9 mouse cellular contexts compared by ENCODE assay signal in genomic region chr17:15824337-15824736, GRCm38 (mm10). TPM values are rescaled to one million over a fixed set of nuclear protein-coding genes. Genes with fewer than 3 reads are reported as not detected.
DNase-seq lines count a peak whose midpoint lies in the region; ATAC-seq lines count a peak whose summit lies in the region.
"Had no signal": no experiment of that assay in that cellular context is flagged by ENCODE, and none has a peak within 500 bp of the region (broad histone marks: within the 10 kb centered on the region; RNA-seq: fewer than 3 reads in every experiment).

No protein-coding gene starts in this region.

- H3K9me3 ChIP-seq in liver, embryonic 11.5 days (ENCODE audit: control insufficient read depth, low read length): no peaks in the 10 kb centered on the region
- H3K9me3 ChIP-seq in forebrain, embryonic 10.5 days: no peaks in the 10 kb centered on the region; the same call in 1 of the 2 replicates
- no peaks in the 10 kb centered on the region for H3K9me3 ChIP-seq in limb, embryonic 13.5 days
- H3K9me3 ChIP-seq in stomach, embryonic 14.5 days (ENCODE audit: control insufficient read depth, low read depth, low read length): no peaks in the 10 kb centered on the region

- DNase-seq in liver, embryonic 11.5 days (ENCODE audit: low spot score): no peak
- no peak for DNase-seq in liver
- DNase-seq in forebrain, embryonic 10.5 days (ENCODE audit: extremely low spot score, low spot score): no peak
- no peak for DNase-seq in gastrocnemius, postnatal 25 days
- no peak for DNase-seq in left cerebral cortex, postnatal 25 days (ENCODE audit: low spot score in 2 of 2)
- no peak for DNase-seq in adrenal gland, postnatal 4 days (ENCODE audit: low spot score in 2 of 2)
- DNase-seq: kidney, adult 11 months had no signal

- intact Hi-C loops in left cerebral cortex, postnatal 25 days (cut with DNase I): no loop called here

- no peak overlapping the region for H3K9ac ChIP-seq in liver, embryonic 11.5 days (ENCODE audit: low read depth, low read length)
- peak overlapping the region; percentile 96 for H3K9ac ChIP-seq in limb, embryonic 13.5 days
- H3K9ac ChIP-seq in stomach, embryonic 14.5 days (replicated peaks; ENCODE audit: low read depth, low read length): peak overlapping the region; percentile 96

- no peaks in the 10 kb centered on the region for H3K4me1 ChIP-seq in liver, embryonic 11.5 days (replicated peaks; ENCODE audit: control insufficient read depth, insufficient read depth, low read length)
- peaks cover 51% of the 10 kb centered on the region for H3K4me1 ChIP-seq in forebrain, embryonic 10.5 days
- H3K4me1 ChIP-seq in limb, embryonic 13.5 days: peaks cover 54% of the 10 kb centered on the region
- H3K4me1 ChIP-seq in stomach, embryonic 14.5 days (ENCODE audit: control insufficient read depth, insufficient read depth, low read length): peaks cover 27% of the 10 kb centered on the region; the same call in 1 of the 2 replicates

- no peak for ATAC-seq in liver, embryonic 11.5 days (replicated peaks; ENCODE audit: low FRiP score)
- no peak for ATAC-seq in limb, embryonic 13.5 days (ENCODE audit: low FRiP score, low read depth)
- ATAC-seq in stomach, embryonic 14.5 days (ENCODE audit: insufficient number of reproducible peaks, insufficient read depth, low FRiP score, low read depth): no peak

- peaks cover 48% of the 10 kb centered on the region for H3K27me3 ChIP-seq in liver, embryonic 11.5 days (replicated peaks; ENCODE audit: control insufficient read depth, insufficient read depth, low read length)
- H3K27me3 ChIP-seq in forebrain, embryonic 10.5 days (ENCODE audit: poor library complexity, severe bottlenecking): peaks cover 10% of the 10 kb centered on the region
- H3K27me3 ChIP-seq in limb, embryonic 13.5 days: peaks cover 7% of the 10 kb centered on the region; the same call in 1 of the 2 replicates
- H3K27me3 ChIP-seq in stomach, embryonic 14.5 days (ENCODE audit: control insufficient read depth, insufficient read depth, low read length): no peaks in the 10 kb centered on the region

- H3K36me3 ChIP-seq in liver, embryonic 11.5 days (ENCODE audit: control insufficient read depth, insufficient read depth, low read length): peaks cover 2% of the 10 kb centered on the region; the same call in 1 of the 2 replicates
- H3K36me3 ChIP-seq in forebrain, embryonic 10.5 days (replicated peaks): peaks cover 20% of the 10 kb centered on the region
- peaks cover 6% of the 10 kb centered on the region for H3K36me3 ChIP-seq in limb, embryonic 13.5 days
- H3K36me3 ChIP-seq in stomach, embryonic 14.5 days (ENCODE audit: control insufficient read depth, insufficient read depth, low read length): peaks cover 14% of the 10 kb centered on the region; the same call in 1 of the 2 replicates

- no peak overlapping the region; the same call in 1 of the 2 replicates for H3K27ac ChIP-seq in liver, embryonic 11.5 days (ENCODE audit: low read depth, low read length)
- no peak overlapping the region for H3K27ac ChIP-seq in forebrain, embryonic 10.5 days
- H3K27ac ChIP-seq in limb, embryonic 13.5 days: peak overlapping the region; percentile 39; the same call in 1 of the 2 replicates
- H3K27ac ChIP-seq in stomach, embryonic 14.5 days (ENCODE audit: low read length): peak overlapping the region; percentile 97

- 72% methylated on average over 11 of the region's 11 CpGs for WGBS in liver, embryonic 11.5 days
- 61% methylated on average over 11 of the region's 11 CpGs for WGBS in forebrain, embryonic 10.5 days
- WGBS in limb, embryonic 13.5 days: 16% methylated on average over 11 of the region's 11 CpGs
- 41% methylated on average over 11 of the region's 11 CpGs for WGBS in stomach, embryonic 14.5 days

- peak overlapping the region; percentile 61 for H3K4me2 ChIP-seq in liver, embryonic 11.5 days
- peak overlapping the region; percentile 84 for H3K4me2 ChIP-seq in limb, embryonic 13.5 days (replicated peaks)
- peak overlapping the region; percentile 61 for H3K4me2 ChIP-seq in stomach, embryonic 14.5 days (replicated peaks; ENCODE audit: low read depth, low read length)

- peak overlapping the region; percentile 68 for H3K4me3 ChIP-seq in liver, embryonic 11.5 days (ENCODE audit: low read depth, low read length)
- peak overlapping the region; percentile 95 for H3K4me3 ChIP-seq in forebrain, embryonic 10.5 days
- H3K4me3 ChIP-seq in limb, embryonic 13.5 days: peak overlapping the region; percentile 96
- H3K4me3 ChIP-seq in stomach, embryonic 14.5 days (ENCODE audit: low read depth, low read length): peak overlapping the region; percentile 99

RNA-seq across cellular contexts. Expression of gene Rgmb, which starts 6.5 kb away (rescaled TPM):
- polyA plus RNA-seq in liver, embryonic 11.5 days (2014; fragmentation: Nextera tagmentation; extraction: Ambion mirVana): 3.6 and 5.1 TPM in 2 replicates
- polyA plus RNA-seq in forebrain, embryonic 10.5 days (2016; fragmentation: Nextera tagmentation; extraction: Ambion mirVana): 14.0 and 16.6 TPM in 2 replicates
- 20.0 and 20.2 TPM in 2 replicates for polyA plus RNA-seq in limb, embryonic 13.5 days (2015; fragmentation: Nextera tagmentation; extraction: Ambion mirVana)
- polyA plus RNA-seq in stomach, embryonic 14.5 days (2014; fragmentation: Nextera tagmentation; extraction: Ambion mirVana): 64.0 and 74.5 TPM in 2 replicates
- 10 to 100 TPM; 34.9 to 37.6 TPM for total RNA-seq in gastrocnemius, postnatal 25 days (2021)
- total RNA-seq in left cerebral cortex, postnatal 25 days (2021): 10 to 100 TPM; 62.6 to 66.2 TPM
- 10 to 100 TPM; 20.5 to 25.1 TPM for total RNA-seq in adrenal gland, postnatal 4 days (2021)

Comparison
In these comparisons a context has a peak if more than half of its experiments do, and no peak if none do; other contexts are left out.
1. H3K27ac ChIP-seq: peak in limb, embryonic 13.5 days (single experiment) and stomach, embryonic 14.5 days (single experiment); none in liver, embryonic 11.5 days (single experiment) and forebrain, embryonic 10.5 days (single experiment).
2. Peak in every context shown above with its lines, with median percentiles within 50 percentile points of each other: H3K4me2 ChIP-seq and H3K4me3 ChIP-seq.